Mouse (Mus musculus): ENCODE data around the gene Emilin2. TPM values are rescaled to one million over a fixed set of nuclear protein-coding genes. Genes with fewer than 3 reads are reported as not detected.
A peak's percentile ranks its signal among the peaks of the same experiment; 100 is the strongest.

Emilin2 gene
- total RNA-seq, 2 experiments from 2014 or later = 64.3 to 73.1 TPM

DNA sequence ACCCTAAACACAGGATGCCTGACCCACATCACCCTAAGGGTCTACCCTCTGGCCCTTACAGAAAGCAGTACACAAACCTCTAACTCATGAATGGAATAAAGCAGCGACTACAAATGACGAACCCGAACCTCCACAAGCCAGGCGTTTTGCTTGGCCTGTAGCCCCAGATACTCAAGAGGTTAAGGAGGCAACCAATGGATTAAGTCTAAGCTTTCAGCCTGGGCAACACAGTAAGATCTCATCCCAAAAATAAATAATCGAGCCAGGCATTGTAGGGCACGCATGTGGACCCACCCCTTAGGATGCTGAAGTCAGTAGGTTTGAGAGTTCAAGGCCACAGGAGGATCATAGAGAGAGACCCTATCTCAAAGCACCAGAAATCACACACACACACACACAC lies 5.7 kb downstream of the Emilin2 start:
- no peak for DNase-seq (ENCODE audit: low spot score)
- intact Hi-C loops (cut with DNase I) = loop anchor here (5.0 kb wide), 2 partner anchors 34 to 54 kb away; no protein-coding TSS in a partner anchor

DNA sequence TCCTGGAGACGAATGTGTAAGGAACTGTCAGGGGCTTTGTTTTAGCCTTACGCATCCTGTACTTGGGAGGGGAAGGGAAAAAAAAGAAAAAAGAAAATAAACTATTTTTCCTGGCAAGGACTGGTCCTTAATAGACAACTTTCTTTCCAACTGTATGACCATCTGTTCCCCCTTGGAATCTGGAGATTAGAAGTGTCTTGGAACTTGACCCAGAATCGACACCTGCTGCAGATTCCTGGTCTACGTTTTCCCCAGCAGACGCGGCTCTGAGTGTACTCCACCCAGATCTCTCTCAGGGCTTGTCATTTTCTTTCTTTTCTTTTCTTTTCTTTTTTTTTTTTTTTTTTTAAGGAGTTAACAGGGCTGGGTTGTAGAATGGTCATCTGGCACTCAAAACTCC lies 8.3 kb downstream of the Emilin2 start:
- DNase-seq (ENCODE audit: low spot score) = no peak
- intact Hi-C loops (cut with DNase I) = no loop called here

DNA sequence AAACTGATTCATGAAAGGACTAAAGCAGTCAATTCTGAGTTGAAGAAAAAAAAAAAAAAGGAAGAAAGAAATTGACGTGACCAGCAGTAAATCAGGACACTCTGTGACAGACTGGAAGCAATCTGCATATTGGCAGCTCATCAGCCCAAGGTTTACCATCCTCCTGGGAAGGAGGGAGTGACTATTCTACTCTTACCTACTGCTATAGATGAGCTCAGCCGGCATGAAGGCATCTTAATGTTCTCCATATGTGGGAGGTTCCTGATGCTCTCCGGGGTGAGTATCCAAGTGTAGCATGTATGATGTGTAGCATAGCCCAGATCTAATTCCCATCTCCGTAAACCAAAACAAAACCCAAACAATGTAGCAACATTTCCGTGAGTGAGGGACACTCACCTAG lies 10.4 kb downstream of the Emilin2 start:
- intact Hi-C loops (cut with DNase I) = no loop called here

DNA sequence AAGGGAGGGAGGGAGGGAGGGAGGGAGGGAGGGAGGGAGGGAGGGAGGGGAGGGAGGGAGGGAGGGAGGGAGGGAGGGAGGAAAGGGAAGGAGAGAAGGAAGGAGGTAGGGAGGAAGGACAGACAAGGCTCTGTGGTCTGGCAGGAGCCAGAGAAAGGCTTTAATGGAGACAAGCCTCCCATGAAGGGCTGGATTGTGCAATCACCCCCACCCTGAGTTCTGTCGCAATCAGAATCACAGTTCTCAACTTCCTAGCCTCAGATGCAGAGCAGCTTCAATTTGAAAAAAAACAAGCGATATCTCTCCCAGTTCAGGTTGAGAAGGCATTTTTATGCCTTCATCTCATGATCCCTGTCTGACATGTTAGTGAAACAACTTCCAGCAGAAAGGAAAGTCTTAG lies 11.4 kb downstream of the Emilin2 start:
- peak; percentile 51 for DNase-seq (ENCODE audit: low spot score)
- intact Hi-C loops (cut with DNase I) = no loop called here

More for the DNA sequence above, 10.4 kb downstream of the Emilin2 start:
- DNase-seq (ENCODE audit: low spot score) = no peak

DNA sequence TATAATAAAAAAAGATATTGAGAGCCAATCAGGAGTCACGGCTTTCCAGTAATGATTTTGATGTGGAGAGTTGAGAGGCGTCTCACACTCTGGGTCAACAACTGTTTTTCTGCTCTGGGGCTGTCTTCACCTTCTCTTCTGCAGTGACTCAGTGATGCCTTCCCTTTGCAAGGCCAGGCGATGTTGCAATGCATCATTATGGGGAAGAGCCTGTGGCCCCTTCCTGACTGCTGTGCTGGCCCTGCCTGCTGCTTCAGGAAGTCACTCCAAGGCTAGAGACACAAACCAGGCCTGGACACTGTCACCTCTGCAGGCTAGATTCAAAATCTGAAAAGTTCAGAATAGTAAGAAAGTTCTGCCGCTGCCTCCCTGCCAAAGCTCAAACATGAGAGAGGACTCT lies 11.9 kb downstream of the Emilin2 start:
- intact Hi-C loops (cut with DNase I) = no loop called here
- DNase-seq (ENCODE audit: low spot score) = no peak

- intact Hi-C loops (cut with DNase I) = no loop called here
- no peak for DNase-seq (ENCODE audit: low spot score)
Measured at GRCm38 (mm10) chr17:71294570-71294969, 17.2 kb downstream of the Emilin2 start.

DNA sequence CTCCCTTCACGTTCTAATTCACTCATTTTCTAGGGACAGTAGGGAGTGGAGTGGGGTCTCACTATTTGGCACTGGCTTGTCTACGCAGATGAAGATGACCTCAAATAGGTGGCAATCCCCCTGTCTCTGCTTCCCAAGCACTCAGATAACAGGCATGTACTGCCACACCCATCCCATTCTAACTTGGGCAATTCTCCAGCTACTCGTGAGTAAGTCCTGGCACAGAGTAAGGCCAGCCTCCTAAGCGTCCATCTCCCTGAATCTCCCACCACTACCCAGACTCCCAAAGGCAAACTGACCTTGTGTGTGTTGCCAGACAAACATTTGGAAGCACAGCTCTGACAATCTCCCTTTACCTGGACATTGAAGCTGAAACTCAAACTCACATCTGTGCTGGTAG lies 18.9 kb downstream of the Emilin2 start:
- DNase-seq (ENCODE audit: low spot score) = no peak
- intact Hi-C loops (cut with DNase I) = no loop called here

DNA sequence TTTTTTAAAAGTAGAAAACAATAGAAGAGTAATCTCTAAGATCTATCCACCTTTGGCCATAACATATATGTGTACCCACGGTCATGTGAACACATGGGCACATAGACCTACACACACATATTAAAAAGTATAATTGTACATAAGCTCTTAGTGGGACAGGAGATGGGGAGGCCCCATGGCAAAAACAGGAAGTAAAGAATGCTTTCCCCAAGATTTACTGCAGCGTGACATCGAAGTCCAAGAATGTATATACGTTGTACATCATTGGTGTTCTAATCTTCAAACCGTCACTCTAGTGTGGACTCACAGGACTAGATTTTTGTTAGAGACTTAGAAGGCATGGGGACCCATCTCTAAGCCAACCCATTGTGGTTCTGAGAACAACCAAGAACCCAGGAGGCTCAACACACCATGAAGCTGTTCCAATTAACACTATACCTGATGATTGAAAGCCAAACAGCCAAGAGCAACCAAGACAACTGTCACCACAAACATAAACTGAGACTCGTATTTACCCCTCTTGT lies 19.8 kb downstream of the Emilin2 start:
- DNase-seq (ENCODE audit: low spot score) = no peak
- intact Hi-C loops (cut with DNase I) = no loop called here

- intact Hi-C loops (cut with DNase I) = no loop called here
- no peak for DNase-seq (ENCODE audit: low spot score)
Measured at GRCm38 (mm10) chr17:71290486-71291410, 21.0 kb downstream of the Emilin2 start.

DNA sequence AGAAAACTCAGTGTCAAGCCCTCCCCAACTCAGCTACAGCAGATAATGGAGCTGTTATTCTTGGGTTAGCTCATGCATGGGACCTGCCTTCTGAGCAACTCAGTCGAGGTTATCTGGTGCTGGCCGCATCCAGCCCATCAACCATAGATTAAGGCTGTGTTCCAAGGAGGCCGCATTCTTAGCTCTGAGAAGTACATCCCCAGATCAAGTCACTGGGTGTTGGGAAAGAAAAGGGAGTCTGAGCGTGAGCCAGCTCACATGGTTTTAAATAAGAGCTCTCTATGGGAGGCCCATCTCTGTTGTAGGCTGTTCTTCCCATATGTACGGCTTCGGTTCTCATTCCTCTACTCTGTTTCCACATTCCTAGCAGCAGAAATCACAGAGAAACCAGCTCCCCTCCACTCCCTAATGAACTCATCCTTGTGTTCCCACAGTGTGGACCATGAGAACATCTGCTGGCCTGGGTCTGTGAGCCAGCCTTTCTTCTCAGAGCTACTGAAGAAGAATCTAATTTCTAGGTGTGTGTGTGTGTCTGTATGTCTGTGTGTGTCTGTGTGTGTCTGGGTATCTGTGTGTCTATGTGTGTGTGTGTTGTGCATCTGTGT lies 22.1 kb downstream of the Emilin2 start:
- DNase-seq (ENCODE audit: low spot score) = no peak
- intact Hi-C loops (cut with DNase I) = no loop called here

GRCm38 (mm10) chr17:71288808-71289548 lies 22.8 kb downstream of the Emilin2 start:
- DNase-seq (ENCODE audit: low spot score) = no peak
- intact Hi-C loops (cut with DNase I) = no loop called here

- no peak for DNase-seq (ENCODE audit: low spot score)
- intact Hi-C loops (cut with DNase I) = no loop called here
Measured at GRCm38 (mm10) chr17:71288145-71288758, 23.5 kb downstream of the Emilin2 start.

DNA sequence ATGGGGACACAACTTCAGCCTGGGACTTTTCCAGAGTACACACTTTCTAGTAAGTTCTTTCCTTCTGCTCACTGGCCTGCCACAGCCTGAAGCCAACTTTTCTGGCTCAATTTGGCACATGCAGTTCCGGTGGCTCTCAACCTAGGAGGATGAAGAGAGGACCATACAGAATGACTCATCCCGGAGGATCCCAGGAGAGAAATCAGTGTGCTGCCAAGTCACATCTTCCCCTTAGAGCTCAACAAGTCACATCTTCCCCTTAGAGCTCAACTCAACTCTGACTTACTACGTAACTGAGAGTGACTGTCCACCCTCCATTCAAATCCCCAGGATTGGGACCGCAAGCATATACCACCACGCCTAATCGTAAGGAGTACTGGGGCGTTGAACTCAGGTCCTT lies 24.2 kb downstream of the Emilin2 start:
- intact Hi-C loops (cut with DNase I) = no loop called here
- DNase-seq (ENCODE audit: low spot score) = no peak

- peak; percentile 60 for DNase-seq (ENCODE audit: low spot score)
- intact Hi-C loops (cut with DNase I) = loop anchor here (1.0 kb wide), 1 partner anchor 15 kb away; no protein-coding TSS in a partner anchor
Measured at GRCm38 (mm10) chr17:71285929-71286328, 25.8 kb downstream of the Emilin2 start.

DNA sequence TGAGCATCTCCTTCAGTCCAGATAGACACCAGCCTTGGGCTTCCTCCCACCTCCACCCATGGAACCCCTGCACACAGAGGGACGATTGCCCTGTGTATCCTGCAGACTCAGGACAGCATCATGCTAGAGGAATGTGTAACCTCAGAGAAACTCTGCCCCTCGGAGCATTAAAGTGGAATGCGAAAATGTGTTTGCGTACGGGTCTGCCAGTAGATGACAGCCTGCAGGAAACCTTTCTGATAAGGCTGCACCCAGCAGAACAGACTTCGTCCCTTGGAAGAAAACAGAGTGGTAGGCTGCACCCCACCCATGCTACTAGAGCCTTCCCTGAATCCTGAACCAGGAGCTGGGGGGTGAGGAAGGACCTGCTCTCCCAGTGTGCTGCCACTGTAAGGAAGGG lies 26.9 kb downstream of the Emilin2 start:
- no peak for DNase-seq (ENCODE audit: low spot score)
- intact Hi-C loops (cut with DNase I) = loop anchor here (1.0 kb wide), 1 partner anchor 14 kb away; no protein-coding TSS in a partner anchor

- peak; percentile 63 for DNase-seq (ENCODE audit: low spot score)
- intact Hi-C loops (cut with DNase I) = no loop called here
Measured at GRCm38 (mm10) chr17:71283237-71283636, 28.5 kb downstream of the Emilin2 start.

DNA sequence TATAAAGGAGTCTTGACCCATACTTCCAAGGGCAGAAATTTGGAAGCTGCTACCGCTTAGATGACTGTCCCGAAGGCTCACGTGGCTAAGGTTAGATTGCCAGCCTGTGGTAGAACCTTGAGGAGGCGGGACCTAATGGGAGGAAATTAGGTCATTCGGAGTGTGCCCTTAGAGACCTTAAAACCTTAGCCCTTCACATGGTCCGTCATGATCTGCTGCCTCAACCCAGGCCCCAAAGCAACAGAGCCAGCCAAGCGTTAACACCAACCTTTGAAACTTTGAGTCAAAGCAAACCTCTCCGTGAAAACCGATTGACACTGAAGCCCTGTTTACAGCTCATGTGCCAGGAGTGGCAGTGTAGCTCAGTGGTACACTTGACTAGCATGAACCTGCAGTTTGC lies 29.1 kb downstream of the Emilin2 start:
- no peak for DNase-seq (ENCODE audit: low spot score)
- intact Hi-C loops (cut with DNase I) = no loop called here

DNA sequence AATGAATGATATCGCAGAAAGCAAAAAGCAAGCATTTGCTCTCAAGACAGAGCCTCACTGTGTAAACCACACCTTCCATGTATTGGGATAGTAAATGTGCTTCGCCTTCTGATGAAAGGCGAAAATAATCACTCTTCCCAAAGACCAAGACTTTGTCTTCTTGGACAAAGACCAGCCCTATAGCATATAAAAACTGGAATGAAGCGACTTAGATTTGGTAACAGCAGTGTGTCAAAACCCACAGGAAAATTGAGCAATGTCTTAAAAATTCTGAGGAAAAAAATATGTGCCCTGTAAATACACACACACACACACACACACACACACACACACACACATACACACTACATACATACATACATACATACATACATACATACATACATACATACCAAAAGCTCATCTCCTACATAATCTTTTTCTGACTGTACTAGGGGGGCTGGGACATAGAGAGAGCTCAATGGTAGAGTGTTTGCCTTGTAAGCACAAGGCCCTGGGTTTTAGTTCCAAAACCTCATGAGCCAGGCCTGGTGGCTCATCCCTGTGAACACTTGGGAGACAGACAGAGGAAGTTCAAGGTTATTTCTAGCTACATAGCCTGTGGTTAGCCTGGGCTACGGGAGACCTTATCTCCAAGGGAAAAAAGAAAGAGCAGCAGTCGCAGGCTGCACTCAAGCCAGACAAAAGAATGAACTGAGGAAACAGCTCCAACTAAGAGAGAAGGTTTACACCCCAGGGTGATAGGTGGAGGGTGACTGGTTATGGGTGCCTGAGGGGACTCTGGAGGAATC lies 33.9 kb downstream of the Emilin2 start:
- no peak for DNase-seq (ENCODE audit: low spot score)
- intact Hi-C loops (cut with DNase I) = no loop called here

- no peak for DNase-seq (ENCODE audit: low spot score)
- intact Hi-C loops (cut with DNase I) = no loop called here
Measured at GRCm38 (mm10) chr17:71276771-71277170, 35.0 kb downstream of the Emilin2 start.

Measured in heart, postnatal 25 days (tissue).